Mouse (Mus musculus) liver, postnatal 0 days (tissue): ENCODE measurements around the gene Hnf1b.

Experiments used
- CTCF ChIP-seq: sonication (generic); IDR thresholded peaks from 2 replicates; pipeline ENCODE4 v1.5.1; 2016; ENCODE audit warnings: antibody characterized with exemption, low read depth
- EP300 ChIP-seq: IDR thresholded peaks from 2 replicates; pipeline ENCODE4 v1.6.1; 2016; ENCODE audit warnings: antibody characterized with exemption, low read depth, mild to moderate bottlenecking

- TF ChIP-seq CTCF (no peak), EP300 (no peak)
Observed at GRCm38 (mm10) chr11:83869147-83869546, 19.3 kb downstream of the Hnf1b start.
